Mouse (Mus musculus): ENCODE measurements at regions not wholly inside any gene's neighbourhood (a gene's known extent, or its start where the extent isn't known, plus 50 kb on each side); places are given as distances from the start of the nearest gene placed in this dataset.

GRCm38 (mm10) chr10:37711459-37711858 is 572.7 kb upstream of the Marcks start:
- TF ChIP-seq CTCF (IDR thresholded peaks at IDR 0.05; ENCODE audit: low read depth, low read length) (no peak), GATA1 (IDR thresholded peaks at IDR 0.05; ENCODE audit: borderline replicate concordance, low read length) (no peak), TAL1 (conservative IDR thresholded peaks at IDR 0.05; ENCODE audit: low read depth, low read length) (no peak), POLR2AphosphoS5 (IDR thresholded peaks at IDR 0.05; ENCODE audit: insufficient replicate concordance, low read depth, low read length) (no peak), GATA2 (IDR thresholded peaks at IDR 0.05; ENCODE audit: borderline replicate concordance, low read depth, low read length) (no peak)

All from G1E (cell line).